Mouse (Mus musculus) T-helper 17 cell (primary cell): ENCODE results near the gene Slc35a3.

Source experiments
- in situ Hi-C, 2 experiments: fragments of 300-600 bp; cut with MboI, MseI; formaldehyde crosslinking; loops; 1 replicate in 1 of 2; 2 replicates in 1 of 2; pipeline ENCODE4 v1.15.1; 2025; ENCODE audit warnings: high pct_unique_total_duplicates in 2 of 2

The Slc35a3 gene

DNA sequence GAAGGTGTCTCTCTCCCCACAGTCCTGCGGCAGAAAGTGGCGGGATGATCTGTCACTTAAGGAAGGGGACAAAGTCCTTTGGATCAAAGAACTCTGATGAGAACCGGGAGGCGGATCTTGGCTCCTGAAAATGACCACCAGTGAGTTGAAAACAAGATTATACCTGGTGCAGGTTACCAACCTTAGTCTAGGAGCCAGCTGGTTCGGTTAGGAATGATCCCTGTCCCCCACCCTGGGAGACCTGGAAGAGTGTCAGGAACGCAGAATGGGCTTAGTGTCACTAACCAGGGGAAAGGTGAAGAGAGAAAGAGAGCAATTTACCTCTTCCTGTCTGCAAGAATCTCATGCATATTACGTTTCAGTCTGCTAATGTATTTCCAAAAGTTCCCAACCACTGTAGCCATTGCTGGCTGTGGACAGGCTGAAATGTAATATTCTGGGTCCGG is at the start of gene Slc35a3:
Slc35a3 (minus strand) TSS at position 396 of the 446 bp plus-strand sequence.
- in situ Hi-C loops: no loop called here

DNA sequence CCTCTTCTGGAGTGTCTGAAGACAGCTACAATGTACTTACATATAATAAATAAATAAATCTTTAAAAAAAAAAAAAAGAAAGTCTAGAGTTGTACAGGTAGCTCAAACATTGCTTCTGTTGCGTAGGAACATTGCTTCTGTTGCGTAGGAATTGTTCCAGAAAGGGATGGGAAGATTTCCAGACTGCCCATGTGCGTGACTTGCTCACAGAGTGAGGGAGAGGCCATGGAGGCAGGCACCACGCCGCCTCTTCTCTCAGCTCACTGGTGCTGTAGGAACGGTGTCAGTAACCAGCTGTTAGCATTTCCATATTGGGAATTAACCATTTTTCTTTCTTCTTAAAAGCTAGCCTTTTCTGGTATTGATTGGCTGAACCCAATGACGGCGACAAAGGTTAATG is 40.2 kb upstream of the Slc35a3 start:
- in situ Hi-C loops: loop anchor here in 1 of 2 experiments (5.0 kb wide), 1 partner anchor 84 kb away; no protein-coding TSS in a partner anchor

DNA sequence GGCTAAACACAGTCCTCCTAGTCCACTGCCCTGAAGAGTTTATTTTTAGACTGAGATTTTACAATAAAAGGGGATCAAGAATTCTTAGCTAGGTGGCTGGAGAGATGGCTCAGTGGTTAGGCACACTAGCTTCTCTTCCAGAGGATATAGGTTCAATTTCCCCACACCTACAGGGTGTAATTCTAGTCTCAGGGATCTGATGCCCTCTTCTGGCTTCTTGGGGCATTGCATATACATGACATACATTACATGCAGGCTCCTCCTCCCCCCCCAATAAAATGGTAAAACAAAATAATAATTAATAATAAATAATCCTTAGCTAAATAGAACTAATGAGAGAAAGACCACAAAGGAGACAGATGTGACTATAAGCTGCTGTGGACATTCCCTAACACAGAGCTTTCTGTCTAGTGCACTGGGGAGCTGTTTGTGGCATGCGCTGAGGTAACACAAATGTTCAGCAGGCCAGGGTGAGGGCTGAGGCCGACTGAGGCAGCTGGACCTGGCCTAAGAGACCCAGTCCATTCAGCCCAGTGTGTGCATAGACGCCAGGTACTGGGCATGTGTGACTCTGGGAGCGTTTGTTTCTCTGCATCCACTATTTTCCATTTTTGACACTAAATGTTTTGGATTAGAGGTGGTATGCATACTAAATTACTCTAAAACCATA is 38.7 kb upstream of the Slc35a3 start:
- in situ Hi-C loops: loop anchor here in 1 of 2 experiments (5.0 kb wide), 1 partner anchor 86 kb away; no protein-coding TSS in a partner anchor

DNA sequence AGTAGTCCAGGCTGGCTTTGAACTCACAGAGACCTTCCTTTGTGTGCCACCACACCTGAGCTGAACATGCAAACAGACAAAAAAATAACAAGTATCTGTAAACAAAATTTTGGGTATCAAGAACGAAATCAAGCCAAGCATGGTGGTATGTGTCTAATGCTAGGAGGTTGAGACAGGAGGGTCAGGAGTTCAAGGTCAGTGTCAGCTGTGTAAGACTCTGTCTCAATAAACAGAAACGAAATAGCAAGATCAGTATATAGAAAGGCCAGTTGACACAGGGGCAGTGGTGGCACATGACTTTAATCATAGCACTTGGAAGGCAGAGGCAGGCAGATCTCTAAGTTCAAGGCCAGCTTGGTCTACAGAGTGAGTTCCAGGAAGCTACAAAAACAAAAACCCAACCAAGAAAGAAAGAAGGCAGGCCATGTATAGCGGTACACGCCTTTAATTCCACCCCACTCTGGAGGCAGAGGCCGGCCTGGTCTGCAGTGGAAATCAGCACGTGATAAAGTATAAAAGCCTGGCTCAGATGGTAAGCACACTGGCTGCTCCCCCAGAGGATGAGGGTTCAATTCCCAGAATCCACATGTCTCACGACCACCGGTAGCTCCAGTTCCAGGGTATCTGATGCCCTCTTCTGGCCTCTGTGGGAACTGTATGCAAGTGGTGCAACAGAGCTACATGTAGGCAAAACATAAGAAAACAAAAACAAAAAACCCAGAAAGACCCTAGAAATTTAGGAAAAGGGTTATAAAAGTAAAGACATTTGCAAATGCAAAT is 36.0 kb upstream of the Slc35a3 start:
- in situ Hi-C loops: loop anchor here (5.0 kb wide), 1 partner anchor 421 kb away; no protein-coding TSS in a partner anchor

DNA sequence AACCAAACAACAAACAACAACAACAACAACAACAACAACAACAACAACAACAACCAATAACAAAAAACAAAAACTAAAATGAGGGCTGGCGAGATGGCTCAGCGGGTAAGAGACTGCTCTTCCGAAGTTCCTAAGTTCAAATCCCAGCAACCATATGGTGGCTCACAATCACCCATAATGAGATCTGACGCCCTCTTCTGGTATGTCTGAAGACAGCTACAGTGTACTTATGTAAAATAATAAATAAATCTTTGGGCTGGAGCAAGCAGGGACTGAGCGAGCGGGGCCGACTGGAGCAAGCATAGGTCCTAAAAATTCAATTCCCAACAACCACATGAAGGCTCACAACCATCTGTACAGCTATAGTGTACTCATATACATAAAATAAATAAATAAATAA is 35.0 kb upstream of the Slc35a3 start:
- in situ Hi-C loops: loop anchor here (5.0 kb wide), 1 partner anchor 420 kb away; no protein-coding TSS in a partner anchor

DNA sequence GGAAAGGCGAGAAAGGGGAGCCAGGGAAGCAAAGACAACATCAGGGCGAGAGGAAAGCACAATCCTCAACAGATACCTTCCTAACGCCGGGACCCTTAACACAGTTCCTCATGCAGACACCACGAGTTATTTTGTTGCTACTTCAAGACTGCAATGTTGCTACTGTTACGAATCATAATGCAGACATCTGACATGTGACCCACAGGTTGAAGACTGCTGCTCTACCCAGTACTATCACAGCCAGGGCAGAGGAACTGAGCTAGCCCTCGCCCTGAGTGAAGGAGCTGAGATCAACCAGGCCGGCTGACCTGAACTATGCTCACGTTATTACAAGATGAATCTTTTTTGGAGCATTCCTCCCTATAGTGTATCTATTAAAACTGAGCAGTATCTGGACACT is 28.3 kb upstream of the Slc35a3 start:
- in situ Hi-C loops: loop anchor here in 1 of 2 experiments (5.0 kb wide), 1 partner anchor 59 kb away; the partner anchor contains the start of gene Gm43191

DNA sequence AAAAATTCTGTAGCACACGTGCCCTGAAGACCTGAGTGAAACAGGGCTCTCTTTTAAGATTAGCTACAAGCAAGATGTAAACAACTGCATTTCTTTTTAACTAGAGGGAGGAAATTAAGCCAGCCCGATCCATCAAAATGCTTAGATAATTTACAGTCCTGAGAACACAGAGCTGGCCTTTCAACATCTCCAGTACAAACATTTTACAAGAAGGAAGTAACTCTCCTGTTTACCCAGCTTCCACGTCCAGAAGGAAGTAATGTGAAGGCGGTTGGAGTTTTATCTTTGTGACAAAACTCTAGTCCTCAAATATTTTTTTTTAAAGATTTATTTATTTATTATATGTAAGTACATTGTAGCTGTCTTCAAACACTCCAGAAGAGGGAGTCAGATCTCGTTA is 27.5 kb upstream of the Slc35a3 start:
- in situ Hi-C loops: loop anchor here in 1 of 2 experiments (5.0 kb wide), 1 partner anchor 58 kb away; the partner anchor contains the start of gene Gm43191

DNA sequence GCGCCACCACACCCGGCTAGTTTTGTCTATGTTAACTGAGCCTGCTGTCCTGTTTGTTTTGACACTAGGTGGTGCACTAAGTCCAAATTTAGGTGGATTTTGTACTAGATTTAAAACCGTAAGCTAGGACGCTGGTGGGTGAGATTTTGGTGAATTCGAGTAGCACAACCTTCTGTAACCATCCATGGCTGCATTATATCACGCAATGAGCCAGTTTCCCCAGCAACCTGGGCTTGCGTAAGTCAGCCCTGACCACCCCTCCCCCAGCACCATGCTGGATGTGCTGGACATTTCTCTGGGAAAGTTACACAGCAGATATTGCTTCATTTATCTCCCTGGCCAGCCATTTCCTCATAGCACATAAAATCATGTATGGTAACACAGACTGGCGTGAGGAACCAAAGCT is 24.7 kb upstream of the Slc35a3 start:
- in situ Hi-C loops: no loop called here

DNA sequence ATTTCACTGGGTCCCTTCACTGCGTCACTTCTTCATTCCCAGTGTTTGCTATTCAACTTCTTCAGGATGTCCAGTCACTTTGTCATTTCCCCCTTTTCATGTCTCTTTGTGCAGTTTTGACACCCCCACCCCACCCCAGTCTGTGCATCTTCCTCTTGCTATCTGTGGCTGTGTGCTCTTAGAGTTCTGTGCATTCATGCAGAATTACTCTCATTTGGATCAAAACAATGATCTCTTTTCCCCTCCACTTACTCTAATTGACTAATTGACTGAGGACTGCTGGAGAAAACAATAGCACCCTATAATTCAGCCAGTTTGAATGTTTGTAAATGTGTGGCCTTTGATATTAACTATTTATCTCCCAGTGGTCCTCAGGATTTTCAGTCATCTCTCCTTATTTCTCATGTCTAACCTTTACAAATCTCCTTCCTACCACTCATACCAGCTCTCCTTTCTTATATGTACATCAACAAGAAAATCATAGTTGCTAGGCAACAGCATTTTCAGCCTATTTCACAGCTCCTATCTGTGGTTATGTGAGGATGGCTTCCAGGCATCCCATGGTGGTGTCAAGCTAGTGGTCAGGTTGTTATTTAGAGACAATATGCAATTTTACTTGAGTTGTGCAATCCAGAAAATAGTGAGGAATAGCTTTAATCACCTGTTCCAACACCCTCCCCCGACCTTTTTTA is 17.0 kb upstream of the Slc35a3 start:
- in situ Hi-C loops: no loop called here

DNA sequence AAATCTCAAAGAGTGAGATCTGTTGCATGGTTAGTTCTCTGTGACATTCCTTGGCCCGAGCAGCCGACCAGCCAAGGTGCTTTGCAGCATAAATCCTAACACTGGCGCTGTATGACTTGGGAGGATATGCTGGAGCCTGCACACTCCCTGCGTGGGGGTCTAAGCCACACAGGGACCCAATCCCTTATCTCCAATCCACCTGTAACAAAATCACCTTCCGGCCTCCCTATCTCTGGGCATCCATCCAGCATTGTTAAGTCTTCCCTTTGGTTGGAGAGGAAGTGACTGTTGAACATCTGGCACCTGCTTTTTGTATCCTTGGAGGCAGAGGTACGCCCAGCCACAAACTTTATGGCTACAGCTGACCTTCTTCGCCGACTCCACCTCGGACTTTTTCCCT is 14.2 kb upstream of the Slc35a3 start:
- in situ Hi-C loops: no loop called here

DNA sequence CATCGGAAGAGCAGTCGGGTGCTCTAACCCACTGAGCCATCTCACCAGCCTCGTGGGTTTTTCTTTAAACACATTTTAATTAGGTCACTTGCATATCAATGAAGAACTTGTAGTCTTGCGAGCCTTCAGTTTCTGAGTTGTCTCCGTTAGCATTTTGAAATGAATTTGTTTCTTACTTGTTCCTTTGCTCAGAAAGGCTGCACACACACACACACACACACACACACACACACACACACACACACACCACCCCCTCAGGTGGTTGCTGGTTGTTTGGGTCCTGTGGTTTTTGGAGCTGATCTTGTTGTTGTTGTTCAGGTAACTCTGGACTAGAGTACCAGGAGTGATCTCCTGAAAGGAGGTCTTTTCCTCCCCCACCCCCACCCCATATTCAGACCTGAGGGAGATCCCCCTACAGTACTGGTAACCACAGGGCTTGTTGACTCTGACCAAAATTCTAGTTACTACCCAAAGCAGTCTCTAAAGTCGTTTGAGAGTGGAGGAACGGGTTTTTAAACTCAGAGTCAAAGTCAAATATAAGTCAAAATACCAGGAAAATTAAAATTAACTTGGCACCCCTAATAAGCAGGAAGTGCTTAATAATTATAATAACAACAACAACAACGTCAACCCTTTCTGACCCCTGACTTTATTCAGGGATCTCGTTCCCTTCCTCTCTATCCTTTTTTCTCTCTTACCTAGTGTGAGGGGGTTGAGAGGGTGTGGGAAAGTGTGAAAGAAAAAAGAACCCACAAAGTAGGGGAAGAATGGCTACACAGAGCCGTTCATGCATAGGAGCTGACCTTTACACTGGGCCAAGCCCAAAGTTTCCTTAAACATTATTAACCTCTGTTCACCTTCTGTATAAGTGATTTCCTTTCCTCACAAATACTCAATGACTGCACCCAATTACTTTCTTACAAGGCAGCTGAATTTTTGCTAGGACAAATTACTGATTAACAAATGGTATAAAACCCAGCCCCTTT is 11.2 kb upstream of the Slc35a3 start:
- in situ Hi-C loops: no loop called here

DNA sequence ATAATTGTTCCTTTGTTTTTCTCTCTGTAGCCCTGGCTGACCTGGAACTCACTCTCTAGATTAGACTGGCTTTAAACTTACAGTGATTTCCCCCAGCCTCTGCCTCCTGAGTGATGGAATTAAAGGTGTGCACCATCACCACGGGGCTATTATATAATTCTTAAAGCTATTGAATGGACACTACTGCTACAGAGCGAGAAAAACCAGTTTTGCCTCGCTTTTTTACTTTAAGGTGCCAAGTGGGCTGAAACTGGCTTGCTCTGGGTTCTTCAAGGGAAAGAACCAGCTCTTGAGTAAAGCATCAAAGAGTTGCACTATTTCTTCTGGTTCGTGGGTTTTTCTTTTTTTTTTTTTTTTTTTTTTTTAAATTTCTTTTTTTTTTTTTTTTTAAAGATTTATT is 10.3 kb upstream of the Slc35a3 start:
- in situ Hi-C loops: no loop called here

DNA sequence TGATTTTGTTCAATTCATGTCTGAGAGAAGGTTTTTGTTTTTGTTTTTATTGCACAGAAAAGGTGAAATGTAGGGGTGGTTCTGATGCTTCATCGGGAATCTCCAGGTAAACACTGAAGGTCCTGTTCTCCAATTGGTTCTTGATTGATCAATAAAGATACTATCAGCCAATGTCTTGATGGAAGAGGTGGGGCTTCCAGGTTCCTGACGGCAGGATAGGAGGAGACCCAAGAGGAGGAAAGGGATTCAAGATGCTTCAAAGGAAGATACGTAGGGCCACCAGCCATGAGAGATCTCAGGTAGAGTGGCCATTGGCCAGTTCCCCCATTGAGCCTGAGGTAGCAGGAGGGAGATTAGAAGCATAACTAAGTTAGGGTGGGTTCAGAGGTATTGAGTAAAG is 6.3 kb upstream of the Slc35a3 start:
- in situ Hi-C loops: no loop called here

DNA sequence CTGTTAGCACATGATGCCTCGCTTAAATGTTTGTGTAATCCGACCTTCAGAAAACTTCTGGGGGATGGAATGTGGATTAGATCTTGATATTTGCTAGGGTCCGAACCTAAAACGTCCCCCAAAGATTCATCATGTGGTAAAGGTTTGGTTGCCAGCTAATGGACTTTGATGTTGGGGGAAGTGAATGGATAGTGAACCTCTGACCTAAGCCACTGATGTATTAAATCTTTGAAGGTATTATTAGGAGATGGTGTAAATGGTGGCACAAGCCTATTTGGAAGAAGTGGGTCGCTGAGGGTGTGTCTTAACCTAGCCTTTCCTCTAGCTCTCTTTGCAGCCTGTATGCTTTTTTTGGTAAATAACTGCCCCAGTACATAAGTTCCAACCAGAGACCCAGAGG is 400 bp upstream of the Slc35a3 start:
- in situ Hi-C loops: no loop called here

DNA sequence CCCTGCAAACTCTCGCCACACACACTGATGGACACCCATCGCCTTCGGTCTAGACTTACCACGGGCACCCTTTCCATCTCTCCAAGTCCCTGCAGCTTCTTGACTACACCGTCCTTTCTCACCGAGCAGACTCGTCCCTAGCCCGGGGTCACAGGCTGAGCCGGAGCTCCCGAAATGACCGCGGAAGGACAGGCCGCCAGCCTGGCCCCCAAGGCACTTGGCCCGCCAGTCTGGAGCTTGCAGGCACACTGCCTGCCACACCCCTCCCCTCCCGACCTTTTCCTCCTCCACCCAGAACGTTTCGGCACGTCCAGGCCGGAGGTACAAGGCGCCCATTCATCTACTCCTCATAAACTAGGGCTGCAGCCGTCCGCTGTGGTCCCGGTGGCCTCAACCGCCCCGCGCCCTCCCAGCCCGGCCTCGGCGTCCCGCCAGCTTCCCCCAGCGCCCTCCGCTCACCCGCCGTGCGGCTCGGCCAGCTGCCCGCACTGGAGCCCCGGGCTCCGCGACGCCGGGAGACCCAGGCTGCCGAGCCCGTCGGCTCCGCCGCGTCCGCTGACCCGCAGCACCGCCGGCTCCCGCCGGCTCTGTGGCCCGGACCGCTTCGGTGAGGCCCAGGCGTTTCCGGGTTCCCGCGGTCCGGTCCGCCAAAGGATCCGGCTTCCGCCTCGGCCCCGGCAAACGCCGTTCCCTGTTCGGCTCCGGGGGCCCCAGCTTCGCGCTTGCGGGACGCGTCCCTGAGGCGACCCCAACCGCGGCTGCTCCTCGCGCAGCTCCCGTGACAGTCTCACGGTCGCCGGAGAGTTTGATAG is 801 bp downstream of the Slc35a3 start:
- in situ Hi-C loops: no loop called here

DNA sequence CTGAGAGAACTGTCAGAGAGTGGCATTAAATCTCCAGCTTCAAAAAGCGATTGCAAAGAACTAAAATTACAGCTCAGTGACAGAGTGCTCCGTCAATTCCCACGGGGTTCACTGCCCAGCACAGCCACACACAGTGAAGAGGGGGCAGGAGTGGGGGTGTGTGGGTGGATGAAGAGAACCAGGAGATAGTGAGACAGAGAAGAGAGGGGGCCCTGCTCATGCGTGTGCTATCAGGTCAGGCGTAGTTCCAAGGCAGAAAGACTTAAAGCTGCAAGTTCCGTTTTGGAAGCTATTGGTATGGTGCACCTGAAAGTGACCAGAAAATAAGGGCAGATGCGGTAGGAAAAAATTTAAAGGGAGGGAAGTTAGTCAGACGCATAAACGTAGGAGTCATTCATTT is 1.7 kb downstream of the Slc35a3 start:
- in situ Hi-C loops: no loop called here

DNA sequence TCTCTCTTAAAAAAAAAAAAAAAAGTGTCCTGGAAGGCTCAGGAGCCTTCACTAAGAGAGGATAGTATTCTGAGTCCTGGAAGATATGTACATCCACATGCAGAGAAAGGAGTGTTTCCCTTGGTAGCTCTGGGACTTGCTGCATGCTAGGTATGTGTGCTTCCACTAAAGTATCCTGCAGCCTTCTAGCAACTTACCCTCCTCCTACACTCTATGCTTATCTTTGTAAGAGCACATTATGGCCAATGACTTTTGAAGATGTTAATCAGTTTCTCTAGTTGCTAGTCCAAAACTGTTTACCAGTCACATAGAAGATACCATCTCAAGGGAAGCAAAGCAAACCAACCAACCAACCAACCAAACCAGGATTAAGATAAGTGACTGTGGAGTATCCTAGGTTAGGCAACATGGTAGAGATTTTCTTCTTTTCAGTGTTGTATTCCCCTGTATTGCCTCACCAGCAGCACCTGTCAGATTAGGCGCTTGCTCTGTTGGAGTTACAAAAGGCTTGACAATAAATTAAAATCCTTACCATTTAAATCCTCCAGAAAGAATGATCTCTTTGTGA is 6.9 kb downstream of the Slc35a3 start:
- in situ Hi-C loops: no loop called here

DNA sequence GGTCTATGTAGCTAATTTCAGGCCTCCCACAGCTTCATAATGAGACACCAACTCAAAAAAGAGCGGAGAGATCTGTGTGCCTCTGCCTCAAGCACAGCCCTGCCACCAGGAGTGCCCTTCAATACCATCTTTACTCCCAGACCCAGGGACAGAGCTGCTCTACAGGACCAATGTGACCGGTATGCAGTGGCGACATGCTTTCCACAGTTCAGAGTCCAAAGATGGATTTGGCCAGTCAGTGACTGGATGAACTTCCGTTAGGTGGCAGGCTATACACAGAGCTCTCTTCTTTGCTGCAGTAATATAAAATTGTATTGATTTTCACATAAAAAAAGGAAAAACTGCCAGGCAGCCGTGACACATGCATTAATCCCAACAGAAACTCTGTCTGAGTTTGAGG is 8.8 kb downstream of the Slc35a3 start:
- in situ Hi-C loops: no loop called here

DNA sequence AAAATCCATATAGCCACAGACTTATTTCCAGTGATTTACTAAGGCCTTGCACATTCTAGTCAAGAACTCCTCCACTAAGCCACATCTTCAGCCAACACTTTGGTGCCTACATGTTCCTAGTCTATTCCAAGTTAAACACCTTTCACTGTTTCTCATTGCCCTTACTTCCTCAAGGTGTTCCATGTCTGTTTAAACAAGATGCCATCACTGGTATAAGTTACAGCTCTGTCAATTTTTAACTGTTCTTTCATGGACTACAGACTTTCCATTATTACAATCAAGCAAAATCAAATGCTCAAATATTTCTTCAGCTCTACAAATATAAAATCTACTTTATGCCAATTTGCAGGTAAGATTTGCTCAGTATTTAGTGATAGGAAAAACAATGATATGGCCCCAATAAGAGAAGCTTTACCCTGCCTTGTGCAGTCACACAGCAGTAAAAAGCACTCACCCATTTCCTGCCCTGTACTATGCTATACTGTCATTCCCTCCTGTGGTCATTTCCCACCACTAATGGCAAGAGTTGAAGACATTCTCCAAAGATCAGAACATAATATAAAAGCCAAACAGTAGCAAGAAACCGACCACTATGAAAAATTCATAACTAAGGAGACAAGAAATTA is 9.9 kb downstream of the Slc35a3 start:
- in situ Hi-C loops: no loop called here
